Mouse (Mus musculus) heart, embryonic 16.5 days (tissue): ENCODE results near the gene Kank2. TPM values are rescaled to one million over a fixed set of nuclear protein-coding genes. Genes with fewer than 3 reads are reported as not detected.

Experiments
- ATAC-seq: fragments of 200-750 bp; cut with Nextera tagmentation; replicated peaks from 2 replicates; pipeline ENCODE4 v1.8.0; 2017; ENCODE audit warnings: moderate number of reproducible peaks; ENCODE audit not compliant: insufficient read depth, low FRiP score; ENCODE audit errors: extremely low read depth
- H3K27ac ChIP-seq: fragments of 300-500 bp; sonication (generic); 2 replicates; pipeline ENCODE4 v1.5.1; 2014; ENCODE audit warnings: mild to moderate bottlenecking, low read length, control low read depth, moderate library complexity
- H3K27me3 ChIP-seq: fragments of 300-500 bp; sonication (generic); 2 replicates; pipeline ENCODE4 v1.6.1; 2014; ENCODE audit warnings: low read length, mixed read lengths; ENCODE audit not compliant: control insufficient read depth, insufficient read depth
- H3K36me3 ChIP-seq: fragments of 300-500 bp; sonication (generic); 2 replicates; pipeline ENCODE4 v1.6.1; 2014; ENCODE audit not compliant: control insufficient read depth, insufficient read depth
- H3K4me1 ChIP-seq: fragments of 300-500 bp; sonication (generic); 2 replicates; pipeline ENCODE4 v1.6.1; 2014; ENCODE audit warnings: low read length, mixed read lengths; ENCODE audit not compliant: control insufficient read depth, insufficient read depth
- H3K4me2 ChIP-seq: fragments of 300-500 bp; sonication (generic); 2 replicates; pipeline ENCODE4 v1.6.1; 2014; ENCODE audit warnings: low read depth, mild to moderate bottlenecking, control low read depth, low read length
- H3K4me3 ChIP-seq: fragments of 300-500 bp; sonication (generic); 2 replicates; pipeline ENCODE4 v1.5.1; 2014; ENCODE audit warnings: mild to moderate bottlenecking, control low read depth, low read length
- H3K9ac ChIP-seq: fragments of 300-500 bp; sonication (generic); 2 replicates; pipeline ENCODE4 v1.6.1; 2014; ENCODE audit warnings: low read length, control low read depth
- H3K9me3 ChIP-seq: fragments of 300-500 bp; sonication (generic); replicated peaks from 2 replicates; pipeline ENCODE4 v1.6.1; 2016; ENCODE audit warnings: low read length; ENCODE audit not compliant: control insufficient read depth
- WGBS: fragments of 180-500 bp; shearing (Covaris S2); extraction: QIAGEN DNeasy Blood & Tissue Kit; methylation state at CpG from one replicate; pipeline ENCODE4 v1.1.7; 2014; 5-methylcytosine and 5-hydroxymethylcytosine counted together
- polyA plus RNA-seq: library from polyadenylated mRNA; unstranded; fragments of >200 nt; fragmentation: Nextera tagmentation; extraction: Ambion mirVana; gene quantifications from 2 replicates; pipeline ENCODE4 v1.2.1, GENCODE M21; 2015

The Kank2 gene
- polyA plus RNA-seq, 1 experiment from 2014 or later, result 16.6 TPM

- no peak overlapping the region for H3K4me3 ChIP-seq
- H3K9me3 ChIP-seq, result no peaks in the 10 kb centered on the region
- H3K4me2 ChIP-seq, result no peak overlapping the region
- no peak overlapping the region for H3K9ac ChIP-seq
- WGBS, result 62% methylated on average over 11 of the region's 11 CpGs
- H3K27me3 ChIP-seq, result no peaks in the 10 kb centered on the region
- peaks cover 20% of the 10 kb centered on the region for H3K36me3 ChIP-seq
- peak overlapping the region; percentile 80 for H3K27ac ChIP-seq
- peaks cover 30% of the 10 kb centered on the region for H3K4me1 ChIP-seq
- peak; percentile 57 for ATAC-seq
These were observed 30.6 kb downstream of the Kank2 start for GRCm38 (mm10) chr9:21767896-21768295.

- 87% methylated on average over 6 of the region's 6 CpGs for WGBS
- no peak overlapping the region for H3K4me2 ChIP-seq
- peaks cover 5% of the 10 kb centered on the region; the same call in 1 of the 2 replicates for H3K36me3 ChIP-seq
- ATAC-seq, result no peak
- H3K9me3 ChIP-seq, result no peaks in the 10 kb centered on the region
- H3K4me1 ChIP-seq, result peaks cover 34% of the 10 kb centered on the region
- H3K27me3 ChIP-seq, result no peaks in the 10 kb centered on the region
- no peak overlapping the region for H3K4me3 ChIP-seq
- H3K27ac ChIP-seq, result no peak overlapping the region
- H3K9ac ChIP-seq, result no peak overlapping the region
These were observed 34.2 kb downstream of the Kank2 start for GRCm38 (mm10) chr9:21764084-21764999.

DNA sequence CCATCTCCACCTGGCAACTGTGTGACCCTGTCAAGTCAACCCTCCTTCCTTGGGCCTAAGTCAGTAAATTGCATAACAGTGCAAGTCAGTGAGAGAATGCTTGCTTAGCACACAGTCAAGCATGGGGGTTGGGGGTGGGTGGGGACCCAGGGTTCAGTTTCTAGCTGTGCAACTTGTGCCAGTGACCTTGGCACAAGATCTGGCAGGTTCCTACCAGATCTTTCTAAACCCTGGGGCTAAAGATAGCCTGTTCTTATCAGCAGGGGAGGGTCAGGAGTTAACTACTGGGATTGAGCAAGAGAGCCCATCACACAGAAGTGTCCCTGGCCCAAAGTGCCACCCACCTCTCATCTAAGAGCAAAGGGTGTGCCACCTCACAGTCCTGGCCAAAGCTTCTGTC lies 36.4 kb downstream of the Kank2 start:
- H3K4me1 ChIP-seq, result peaks cover 31% of the 10 kb centered on the region
- no peak overlapping the region for H3K4me2 ChIP-seq
- 0 out of 2 replicates have a peak, but pooled peaks cover 4% of the 10 kb centered on the region for H3K36me3 ChIP-seq
- peak; percentile 18; the same call in 1 of the 2 replicates for ATAC-seq
- H3K27ac ChIP-seq, result peak overlapping the region; percentile 81
- no peak overlapping the region for H3K4me3 ChIP-seq
- no peaks in the 10 kb centered on the region for H3K9me3 ChIP-seq
- H3K27me3 ChIP-seq, result no peaks in the 10 kb centered on the region
- no peak overlapping the region for H3K9ac ChIP-seq

DNA sequence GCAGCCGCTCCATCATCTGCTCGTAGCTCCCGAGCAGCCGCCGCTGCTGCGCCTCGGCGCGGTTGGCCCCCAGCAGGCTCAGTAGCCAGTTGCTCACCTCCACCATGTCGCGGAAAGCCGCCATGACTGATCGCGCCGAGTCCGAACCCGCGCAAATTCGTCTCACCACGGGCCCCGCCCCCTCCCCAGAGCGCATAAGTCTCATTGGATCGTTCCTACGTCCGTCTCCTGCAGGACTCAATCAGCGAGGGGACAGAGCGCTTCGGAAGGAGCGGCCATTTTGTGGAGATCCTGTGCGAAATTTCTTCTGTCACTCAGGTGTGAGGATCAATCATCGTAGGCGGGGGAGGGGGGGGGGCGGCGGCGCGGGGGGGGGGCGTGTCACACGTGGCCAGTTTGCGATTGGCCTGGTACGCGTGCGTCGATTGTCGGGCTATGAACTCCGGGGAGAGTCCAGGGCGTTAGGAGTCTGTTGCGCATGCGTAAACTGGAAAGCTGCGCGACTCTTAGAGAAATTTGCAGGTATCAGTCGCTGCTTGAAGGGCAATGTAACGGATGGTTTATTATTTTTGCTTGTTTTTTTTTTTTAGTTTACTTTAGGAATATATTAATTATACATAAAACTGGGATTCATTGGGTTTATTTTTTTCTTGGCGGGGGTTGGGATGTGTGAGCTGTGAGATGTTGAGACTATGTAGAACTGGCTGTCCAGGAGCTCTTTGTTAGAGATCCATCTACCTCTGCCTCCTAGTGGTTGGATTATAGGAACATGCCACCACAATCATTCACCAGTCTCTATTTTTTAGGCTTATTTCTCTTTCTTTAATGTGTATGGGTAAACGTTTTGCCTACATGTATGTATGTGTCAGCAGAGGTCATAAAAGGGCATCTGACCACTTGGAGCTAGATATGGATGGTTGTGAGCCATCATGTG lies 38.1 kb downstream of the Kank2 start, which contains the start of gene Spc24:
Spc24 (minus strand) TSS at position 149 of the 934 bp plus-strand sequence.
- H3K27me3 ChIP-seq, result no peaks in the 10 kb centered on the region
- peak within 1 kb of the TSS; percentile 90 for H3K9ac ChIP-seq
- H3K27ac ChIP-seq, result peak within 1 kb of the TSS; percentile 42
- peaks cover 31% of the 10 kb centered on the region for H3K4me1 ChIP-seq
- no peaks in the 10 kb centered on the region for H3K36me3 ChIP-seq
- H3K9me3 ChIP-seq, result no peaks in the 10 kb centered on the region
- ATAC-seq, result peak; percentile 95
- peak within 1 kb of the TSS; percentile 88 for H3K4me2 ChIP-seq
- peak within 1 kb of the TSS; percentile 90 for H3K4me3 ChIP-seq
- WGBS, result 1% methylated on average over 47 of the region's 54 CpGs

GRCm38 (mm10) chr9:21759718-21760117 lies 38.8 kb downstream of the Kank2 start:
- peak overlapping the region; percentile 88 for H3K4me2 ChIP-seq
- peak overlapping the region; percentile 42; the same call in 1 of the 2 replicates for H3K27ac ChIP-seq
- 1% methylated on average over 20 of the region's 20 CpGs for WGBS

DNA sequence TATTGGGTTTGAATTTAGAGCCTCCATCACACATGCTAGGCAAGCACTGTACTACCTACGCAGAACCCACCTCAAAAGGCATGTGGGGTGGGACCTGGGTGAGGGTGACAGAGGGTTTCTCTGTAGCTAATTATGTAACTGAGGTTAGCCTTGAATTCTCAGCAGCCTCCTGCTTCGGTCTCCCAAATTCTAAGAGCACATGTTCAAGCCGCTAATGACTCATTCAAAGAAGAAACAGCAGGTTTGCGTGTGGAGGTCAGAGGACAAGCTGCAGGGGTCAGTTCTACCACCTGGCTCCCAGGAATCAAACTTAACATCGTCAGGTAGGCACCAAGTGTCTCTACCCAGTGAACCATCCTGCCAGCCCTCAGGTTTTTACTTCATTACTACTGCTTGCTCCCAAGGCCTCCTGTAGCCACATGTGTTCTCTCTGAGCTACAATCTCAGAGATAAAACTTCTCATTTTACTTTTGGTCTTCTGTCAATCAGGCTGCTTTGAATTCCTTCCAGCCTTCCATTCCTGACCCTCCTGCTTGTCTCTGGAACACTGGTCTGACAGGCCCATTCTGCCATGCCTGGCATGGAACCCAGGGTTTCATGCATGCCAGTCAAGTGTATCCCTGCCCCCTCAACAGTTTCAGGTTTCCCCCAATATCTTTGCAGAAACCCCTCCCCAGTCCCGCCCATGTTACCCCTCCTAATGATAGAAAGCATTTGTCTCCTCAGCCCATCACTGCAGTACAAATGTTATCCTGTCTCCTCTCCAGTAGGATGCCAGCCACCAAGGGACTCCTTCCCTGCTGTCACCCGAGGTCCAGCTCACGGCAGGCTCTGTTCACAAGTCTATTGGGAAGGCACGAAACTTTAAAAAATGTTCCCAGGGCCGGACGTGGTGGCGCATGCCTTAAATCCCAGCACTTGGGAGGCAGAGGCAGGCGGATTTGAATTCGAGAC lies 39.7 kb downstream of the Kank2 start:
- Histone ChIP-seq H3K9me3 (no peaks in the 10 kb centered on the region), H3K4me2 (peak overlapping the region; percentile 88), H3K4me3 (peak overlapping the region; percentile 90), H3K27me3 (no peaks in the 10 kb centered on the region), H3K36me3 (no peaks in the 10 kb centered on the region), H3K9ac (peak overlapping the region; percentile 90), H3K4me1 (peaks cover 39% of the 10 kb centered on the region), H3K27ac (peak overlapping the region; percentile 40)
- no peak for ATAC-seq
- 53% methylated on average over 14 of the region's 14 CpGs for WGBS

More at GRCm38 (mm10) chr9:21759718-21760117, 38.8 kb downstream of the Kank2 start:
- Histone ChIP-seq H3K36me3 (no peaks in the 10 kb centered on the region), H3K4me3 (peak overlapping the region; percentile 90), H3K4me1 (peaks cover 34% of the 10 kb centered on the region), H3K27me3 (no peaks in the 10 kb centered on the region), H3K9ac (peak overlapping the region; percentile 90), H3K9me3 (no peaks in the 10 kb centered on the region)
- no peak for ATAC-seq

- no peak overlapping the region for H3K4me2 ChIP-seq
- no peak for ATAC-seq
These were observed 43.8 kb downstream of the Kank2 start for GRCm38 (mm10) chr9:21754516-21755321.

More at GRCm38 (mm10) chr9:21754516-21755321, 43.8 kb downstream of the Kank2 start:
- no peak overlapping the region for H3K4me3 ChIP-seq
- WGBS, result 67% methylated on average over 13 of the region's 13 CpGs
- H3K4me1 ChIP-seq, result peaks cover 44% of the 10 kb centered on the region
- H3K27ac ChIP-seq, result peak overlapping the region; percentile 4
- no peaks in the 10 kb centered on the region for H3K27me3 ChIP-seq
- no peaks in the 10 kb centered on the region for H3K9me3 ChIP-seq
- H3K36me3 ChIP-seq, result no peaks in the 10 kb centered on the region
- H3K9ac ChIP-seq, result no peak overlapping the region
